Mouse (Mus musculus) limb, embryonic 13.5 days (tissue): ENCODE data around the gene Rbm47. TPM values are rescaled to one million over a fixed set of nuclear protein-coding genes. Genes with fewer than 3 reads are reported as not detected.

ENCODE experiments used
- ATAC-seq: fragments of 200-750 bp; cut with Nextera tagmentation; 2 replicates; pipeline ENCODE4 v1.8.0; 2017; ENCODE audit warnings: low read depth, moderate number of reproducible peaks, moderate TSS enrichment; ENCODE audit not compliant: low FRiP score
- H3K27ac ChIP-seq: fragments of 300-500 bp; sonication (generic); 2 replicates; pipeline ENCODE4 v1.5.1; 2015; ENCODE audit warnings: inconsistent platforms, mild to moderate bottlenecking, moderate library complexity
- H3K27me3 ChIP-seq: fragments of 300-500 bp; sonication (generic); 2 replicates; pipeline ENCODE4 v1.6.1; 2015; ENCODE audit warnings: mild to moderate bottlenecking, inconsistent platforms
- H3K36me3 ChIP-seq: fragments of 300-500 bp; sonication (generic); 2 replicates; pipeline ENCODE4 v1.6.1; 2015; ENCODE audit warnings: inconsistent platforms, mild to moderate bottlenecking, moderate library complexity
- H3K4me1 ChIP-seq: fragments of 300-500 bp; sonication (generic); 2 replicates; pipeline ENCODE4 v1.6.1; 2015; ENCODE audit warnings: inconsistent platforms
- H3K4me2 ChIP-seq: fragments of 300-500 bp; sonication (generic); replicated peaks from 2 replicates; pipeline ENCODE4 v1.6.1; 2015; ENCODE audit warnings: inconsistent platforms, mild to moderate bottlenecking, moderate library complexity
- H3K4me3 ChIP-seq: fragments of 300-500 bp; sonication (generic); 2 replicates; pipeline ENCODE4 v1.5.1; 2015; ENCODE audit warnings: moderate library complexity, mild to moderate bottlenecking, inconsistent platforms
- H3K9ac ChIP-seq: fragments of 300-500 bp; sonication (generic); 2 replicates; pipeline ENCODE4 v1.6.1; 2015; ENCODE audit warnings: mild to moderate bottlenecking, inconsistent platforms
- H3K9me3 ChIP-seq: fragments of 300-500 bp; sonication (generic); 2 replicates; pipeline ENCODE4 v1.6.1; 2016; ENCODE audit warnings: inconsistent platforms
- WGBS: fragments of 180-500 bp; shearing (Covaris S2); methylation state at CpG from one replicate; pipeline ENCODE4 v1.1.7; 2015; 5-methylcytosine and 5-hydroxymethylcytosine counted together
- polyA plus RNA-seq: library from polyadenylated mRNA; unstranded; fragments of >200 nt; fragmentation: Nextera tagmentation; extraction: Ambion mirVana; gene quantifications from 2 replicates; pipeline ENCODE4 v1.2.1, GENCODE M21; 2015

Rbm47 gene
- polyA plus RNA-seq, 1 experiment from 2014 or later: 4.0 TPM

DNA sequence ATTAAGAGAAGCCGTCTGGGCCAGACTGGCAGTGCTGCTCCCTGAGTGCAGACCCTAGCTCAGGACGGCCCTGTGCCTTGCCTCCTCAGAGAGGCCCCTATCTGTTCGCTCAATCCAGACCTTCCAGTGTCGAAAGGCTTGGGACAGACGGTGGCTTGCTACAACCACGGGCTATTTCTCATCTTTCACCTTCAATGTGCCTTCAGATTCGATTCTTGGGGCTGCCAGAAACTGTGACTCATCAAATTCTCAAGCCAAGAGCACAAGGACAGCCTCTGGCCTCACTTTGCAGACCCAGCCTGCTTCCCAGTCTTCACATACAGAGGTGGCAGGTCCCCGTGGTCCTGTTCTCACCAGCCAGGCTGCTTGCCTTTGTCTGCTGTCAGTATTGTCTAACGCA lies 82.9 kb downstream of the Rbm47 start:
- Histone ChIP-seq H3K4me1 (0 out of 2 replicates have a peak, but pooled peaks cover 3% of the 10 kb centered on the region), H3K9me3 (no peaks in the 10 kb centered on the region), H3K4me3 (no peak overlapping the region), H3K4me2 (no peak overlapping the region), H3K27ac (no peak overlapping the region), H3K27me3 (no peaks in the 10 kb centered on the region), H3K36me3 (no peaks in the 10 kb centered on the region), H3K9ac (no peak overlapping the region)
- WGBS: 57% methylated on average over 9 of the region's 9 CpGs
- ATAC-seq: no peak

GRCm38 (mm10) chr5:66089600-66089999 lies 83.3 kb downstream of the Rbm47 start:
- Histone ChIP-seq H3K36me3 (no peaks in the 10 kb centered on the region), H3K9me3 (no peaks in the 10 kb centered on the region), H3K9ac (no peak overlapping the region), H3K4me3 (no peak overlapping the region), H3K4me2 (no peak overlapping the region), H3K4me1 (0 out of 2 replicates have a peak, but pooled peaks cover 3% of the 10 kb centered on the region), H3K27me3 (no peaks in the 10 kb centered on the region), H3K27ac (no peak overlapping the region)
- WGBS: 68% methylated on average over 4 of the region's 4 CpGs
- no peak for ATAC-seq

GRCm38 (mm10) chr5:66088902-66089295 lies 84.0 kb downstream of the Rbm47 start:
- H3K9me3 ChIP-seq: no peaks in the 10 kb centered on the region
- 73% methylated on average over 5 of the region's 5 CpGs for WGBS
- H3K4me3 ChIP-seq: no peak overlapping the region

GRCm38 (mm10) chr5:66088247-66088901 lies 84.5 kb downstream of the Rbm47 start:
- ATAC-seq: no peak

More at GRCm38 (mm10) chr5:66088902-66089295, 84.0 kb downstream of the Rbm47 start:
- H3K4me2 ChIP-seq: no peak overlapping the region
- ATAC-seq: no peak
- no peak overlapping the region for H3K27ac ChIP-seq
- H3K9ac ChIP-seq: no peak overlapping the region
- no peaks in the 10 kb centered on the region for H3K36me3 ChIP-seq
- H3K4me1 ChIP-seq: 0 out of 2 replicates have a peak, but pooled peaks cover 3% of the 10 kb centered on the region
- H3K27me3 ChIP-seq: no peaks in the 10 kb centered on the region

DNA sequence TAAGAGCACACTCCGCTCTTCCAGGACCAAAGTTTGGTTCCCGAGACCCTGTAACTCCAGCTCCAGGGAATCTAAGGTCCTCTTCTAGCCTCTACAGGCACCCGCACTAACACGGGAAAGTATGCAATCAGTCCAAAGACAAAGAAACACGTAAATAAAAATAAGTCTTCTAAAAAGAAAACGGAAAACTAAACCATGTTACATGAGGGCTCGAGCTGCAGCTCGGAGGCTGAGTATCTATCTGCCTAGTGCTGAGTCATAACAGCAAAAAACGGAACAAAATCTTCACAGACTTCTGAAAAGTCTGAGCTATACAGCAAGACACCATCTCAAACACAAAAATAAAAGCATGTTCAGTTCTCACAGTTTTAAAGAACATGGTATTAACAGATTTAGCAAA lies 86.0 kb downstream of the Rbm47 start:
- Histone ChIP-seq H3K4me1 (0 out of 2 replicates have a peak, but pooled peaks cover 3% of the 10 kb centered on the region), H3K9ac (no peak overlapping the region), H3K36me3 (no peaks in the 10 kb centered on the region), H3K4me2 (no peak overlapping the region), H3K9me3 (no peaks in the 10 kb centered on the region), H3K27me3 (0 out of 2 replicates have a peak, but pooled peaks cover 4% of the 10 kb centered on the region), H3K4me3 (no peak overlapping the region), H3K27ac (no peak overlapping the region)
- 87% methylated on average over 9 of the region's 9 CpGs for WGBS
- no peak for ATAC-seq

More at GRCm38 (mm10) chr5:66088247-66088901, 84.5 kb downstream of the Rbm47 start:
- Histone ChIP-seq H3K4me3 (no peak overlapping the region), H3K9me3 (no peaks in the 10 kb centered on the region), H3K27me3 (no peaks in the 10 kb centered on the region), H3K36me3 (no peaks in the 10 kb centered on the region), H3K9ac (no peak overlapping the region), H3K27ac (no peak overlapping the region), H3K4me1 (0 out of 2 replicates have a peak, but pooled peaks cover 3% of the 10 kb centered on the region), H3K4me2 (no peak overlapping the region)
- WGBS: 72% methylated on average over 4 of the region's 4 CpGs

DNA sequence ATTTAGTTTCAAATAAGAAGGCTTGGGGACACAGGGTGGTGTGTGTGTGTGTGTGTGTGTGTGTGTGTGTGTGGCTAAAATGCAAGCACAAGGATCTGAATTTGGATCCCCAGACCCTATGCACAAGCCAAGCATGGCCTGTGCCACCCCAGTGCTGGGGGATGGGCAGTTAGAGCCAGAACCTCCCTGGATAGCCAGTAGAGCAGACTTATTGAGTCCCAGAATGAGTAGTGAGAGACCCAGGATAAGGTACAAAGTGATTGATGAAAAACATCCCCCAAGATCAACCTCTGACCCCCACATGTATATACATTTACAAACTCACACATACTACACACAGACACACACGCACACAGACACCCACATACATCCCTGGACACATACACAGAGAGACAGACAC lies 86.6 kb downstream of the Rbm47 start:
- Histone ChIP-seq H3K4me1 (0 out of 2 replicates have a peak, but pooled peaks cover 8% of the 10 kb centered on the region), H3K4me2 (no peak overlapping the region), H3K36me3 (no peaks in the 10 kb centered on the region), H3K9ac (no peak overlapping the region), H3K27me3 (0 out of 2 replicates have a peak, but pooled peaks cover 4% of the 10 kb centered on the region), H3K9me3 (no peaks in the 10 kb centered on the region), H3K4me3 (no peak overlapping the region), H3K27ac (no peak overlapping the region)
- ATAC-seq: no peak
- 87% methylated on average over 1 of the region's 1 CpGs for WGBS

DNA sequence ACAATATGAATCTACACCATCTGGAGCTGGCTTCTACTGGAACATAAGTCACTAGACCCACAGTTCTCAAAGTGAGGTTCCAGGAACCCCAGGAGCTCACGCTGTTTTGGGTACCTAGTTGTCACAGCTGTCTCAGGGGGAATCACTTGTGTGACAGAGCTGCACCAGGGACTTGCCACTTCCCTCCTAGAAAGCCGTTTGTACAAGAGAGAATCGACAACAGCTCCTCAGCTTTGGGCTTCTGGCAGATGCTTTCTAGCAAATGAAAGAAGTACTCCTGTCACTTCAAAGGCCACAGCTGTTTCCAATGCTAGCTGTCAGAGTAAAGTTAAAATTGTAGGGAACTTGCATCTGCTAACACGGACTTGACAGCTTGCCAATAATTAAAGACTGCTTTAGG lies 87.4 kb downstream of the Rbm47 start:
- Histone ChIP-seq H3K4me2 (no peak overlapping the region), H3K4me1 (peaks cover 14% of the 10 kb centered on the region; the same call in 1 of the 2 replicates), H3K9ac (no peak overlapping the region), H3K9me3 (no peaks in the 10 kb centered on the region), H3K27ac (no peak overlapping the region), H3K27me3 (0 out of 2 replicates have a peak, but pooled peaks cover 4% of the 10 kb centered on the region), H3K4me3 (no peak overlapping the region), H3K36me3 (no peaks in the 10 kb centered on the region)
- no peak for ATAC-seq
- 25% methylated on average over 4 of the region's 4 CpGs for WGBS

GRCm38 (mm10) chr5:66084541-66084940 lies 88.4 kb downstream of the Rbm47 start:
- Histone ChIP-seq H3K27ac (no peak overlapping the region), H3K27me3 (0 out of 2 replicates have a peak, but pooled peaks cover 4% of the 10 kb centered on the region), H3K4me2 (no peak overlapping the region), H3K9ac (no peak overlapping the region), H3K9me3 (no peaks in the 10 kb centered on the region), H3K4me3 (no peak overlapping the region), H3K36me3 (no peaks in the 10 kb centered on the region), H3K4me1 (peaks cover 15% of the 10 kb centered on the region; the same call in 1 of the 2 replicates)
- WGBS: 96% methylated on average over 3 of the region's 3 CpGs
- ATAC-seq: no peak

- Histone ChIP-seq H3K27me3 (0 out of 2 replicates have a peak, but pooled peaks cover 4% of the 10 kb centered on the region), H3K4me2 (no peak overlapping the region), H3K4me1 (peaks cover 15% of the 10 kb centered on the region; the same call in 1 of the 2 replicates), H3K9ac (no peak overlapping the region), H3K27ac (no peak overlapping the region), H3K9me3 (no peaks in the 10 kb centered on the region), H3K36me3 (no peaks in the 10 kb centered on the region), H3K4me3 (no peak overlapping the region)
- 34% methylated on average over 7 of the region's 7 CpGs for WGBS
- no peak for ATAC-seq
Observed at GRCm38 (mm10) chr5:66083350-66083749, 89.6 kb downstream of the Rbm47 start.

GRCm38 (mm10) chr5:66082229-66082572 lies 90.7 kb downstream of the Rbm47 start:
- no peaks in the 10 kb centered on the region for H3K36me3 ChIP-seq
- WGBS: 66% methylated on average over 11 of the region's 11 CpGs
- 0 out of 2 replicates have a peak, but pooled peaks cover 4% of the 10 kb centered on the region for H3K27me3 ChIP-seq
- H3K9me3 ChIP-seq: no peaks in the 10 kb centered on the region
- ATAC-seq: no peak
- peaks cover 15% of the 10 kb centered on the region; the same call in 1 of the 2 replicates for H3K4me1 ChIP-seq
- H3K9ac ChIP-seq: no peak overlapping the region
- no peak overlapping the region for H3K4me2 ChIP-seq
- no peak overlapping the region for H3K4me3 ChIP-seq
- H3K27ac ChIP-seq: no peak overlapping the region

DNA sequence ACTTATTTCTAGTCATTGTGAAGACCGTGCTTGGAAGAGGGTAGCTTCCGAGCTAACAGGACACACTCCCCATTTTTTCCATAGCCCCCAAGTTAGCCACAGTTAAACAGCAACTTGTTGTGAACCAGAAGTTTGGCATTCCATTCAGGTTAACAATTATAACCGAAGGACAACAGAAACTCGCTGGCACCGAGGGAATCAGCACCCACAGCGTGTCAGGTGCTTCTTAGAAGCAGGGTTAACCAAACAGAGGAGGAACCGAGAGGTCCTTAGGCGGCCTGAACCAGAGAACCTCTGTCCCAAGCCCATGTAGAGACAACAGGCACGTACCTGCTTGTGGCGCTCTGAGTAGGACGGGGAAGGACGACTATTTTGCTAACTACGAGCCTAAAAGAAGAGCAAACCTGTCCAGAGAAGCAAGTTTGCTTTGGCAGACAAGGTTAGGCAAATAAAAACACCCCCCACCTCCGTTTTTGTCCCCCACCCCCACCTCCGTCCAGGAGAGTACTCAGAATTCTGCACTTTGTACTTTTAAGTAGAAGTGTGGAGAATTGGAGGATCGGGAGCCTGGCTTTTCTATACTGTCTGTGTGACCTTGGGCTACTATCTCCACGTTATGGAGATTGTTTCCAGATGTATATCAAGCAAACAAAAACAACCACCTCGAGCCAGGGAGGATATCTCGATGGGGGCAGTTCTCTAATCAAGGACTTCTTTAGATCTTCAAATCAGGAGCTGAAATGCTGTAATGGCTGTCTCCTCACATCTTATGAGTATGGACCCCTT lies 91.3 kb downstream of the Rbm47 start:
- Histone ChIP-seq H3K4me2 (no peak overlapping the region), H3K9me3 (no peaks in the 10 kb centered on the region), H3K4me3 (no peak overlapping the region), H3K27me3 (0 out of 2 replicates have a peak, but pooled peaks cover 4% of the 10 kb centered on the region), H3K27ac (no peak overlapping the region), H3K9ac (no peak overlapping the region), H3K4me1 (peaks cover 15% of the 10 kb centered on the region; the same call in 1 of the 2 replicates), H3K36me3 (no peaks in the 10 kb centered on the region)
- ATAC-seq: no peak
- 58% methylated on average over 19 of the region's 19 CpGs for WGBS
